Mouse (Mus musculus) olfactory bulb, adult 2 months (tissue): ENCODE results near the gene Cdkn2d. TPM values are rescaled to one million over a fixed set of nuclear protein-coding genes. Genes with fewer than 3 reads are reported as not detected.
"Not testable (repeated sequence)": the region's sequence is repeated elsewhere in the genome, so short reads cannot be mapped to it uniquely, and the experiment has no call there.

Experiments used
- H3K27ac ChIP-seq: fragments of 200-500 bp; 2 replicates; pipeline ENCODE4 v1.5.1; 2012; ENCODE audit warnings: low read depth, low read length; ENCODE audit not compliant: insufficient read depth
- H3K4me1 ChIP-seq: fragments of 200-500 bp; 2 replicates; pipeline ENCODE4 v1.6.1; 2012; ENCODE audit warnings: low read length; ENCODE audit not compliant: control insufficient read depth, insufficient read depth
- H3K4me3 ChIP-seq: fragments of 200-500 bp; 2 replicates; pipeline ENCODE4 v1.5.1; 2012; ENCODE audit warnings: mild to moderate bottlenecking, low read depth, low read length, moderate library complexity; ENCODE audit not compliant: insufficient read depth
- CTCF ChIP-seq: fragments of 200-500 bp; IDR thresholded peaks from 2 replicates; pipeline ENCODE4 v1.5.1; 2012; ENCODE audit warnings: low read depth, mild to moderate bottlenecking, low read length, moderate library complexity; ENCODE audit not compliant: insufficient read depth
- POLR2A ChIP-seq: fragments of 200-500 bp; IDR thresholded peaks from 2 replicates; pipeline ENCODE4 v1.6.1; 2012; ENCODE audit warnings: mild to moderate bottlenecking, low read depth, low read length, moderate library complexity; ENCODE audit not compliant: insufficient read depth
- WGBS: fragments of 180-500 bp; shearing (Covaris S2); methylation state at CpG from one replicate; pipeline ENCODE4 v1.1.7; 2018; 5-methylcytosine and 5-hydroxymethylcytosine counted together
- polyA plus RNA-seq: library from polyadenylated mRNA; stranded (reverse); fragments of >200 nt; gene quantifications from 2 replicates; pipeline ENCODE4 v1.2.4, GENCODE M21; 2012; ENCODE audit warnings: low replicate concordance; ENCODE audit not compliant: missing spikeins, insufficient read depth, insufficient read length

The Cdkn2d gene
- polyA plus RNA-seq, 1 experiment: not detected

DNA sequence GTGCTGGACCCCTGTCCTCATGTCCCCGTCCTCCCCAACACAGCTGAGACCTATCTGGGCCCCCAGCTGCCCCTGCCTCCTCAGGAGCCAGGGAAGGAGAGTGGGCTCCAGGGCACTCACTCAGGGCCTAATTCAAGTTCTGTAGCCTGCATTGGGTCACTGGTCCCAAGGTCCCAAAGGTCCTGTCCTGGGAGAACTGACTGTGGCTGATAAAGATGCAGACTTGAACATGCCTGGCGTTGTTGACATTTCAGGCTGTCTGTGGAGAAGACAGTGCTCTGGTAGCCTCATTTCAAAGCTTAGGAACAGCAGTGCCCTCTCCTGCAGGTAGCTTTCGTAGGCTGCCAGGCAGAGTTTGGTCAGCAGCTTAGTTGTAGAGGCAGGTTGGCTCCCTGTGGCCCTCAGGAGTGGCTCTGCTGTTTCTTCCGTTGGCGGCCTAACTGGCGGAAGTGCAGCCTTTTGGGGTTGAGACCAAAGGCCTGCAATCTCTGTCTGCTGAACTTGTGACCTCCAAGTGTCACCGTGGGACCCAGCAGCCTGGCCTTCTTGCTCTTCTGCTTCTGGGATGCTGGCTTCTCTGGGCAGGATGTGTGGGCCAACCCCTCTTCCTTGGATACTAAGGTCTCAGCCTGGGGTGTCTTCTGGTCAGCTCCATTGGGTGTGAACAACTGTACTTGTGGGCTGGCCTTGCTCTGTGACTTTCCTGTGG is 17.5 kb downstream of the Cdkn2d start:
- Histone ChIP-seq H3K4me1 (no peaks in the 10 kb centered on the region), H3K27ac (no peak overlapping the region), H3K4me3 (no peak overlapping the region)
- no peak for TF ChIP-seq POLR2A
- TF ChIP-seq CTCF: no peak
- 83% methylated on average over 7 of the region's 7 CpGs for WGBS

DNA sequence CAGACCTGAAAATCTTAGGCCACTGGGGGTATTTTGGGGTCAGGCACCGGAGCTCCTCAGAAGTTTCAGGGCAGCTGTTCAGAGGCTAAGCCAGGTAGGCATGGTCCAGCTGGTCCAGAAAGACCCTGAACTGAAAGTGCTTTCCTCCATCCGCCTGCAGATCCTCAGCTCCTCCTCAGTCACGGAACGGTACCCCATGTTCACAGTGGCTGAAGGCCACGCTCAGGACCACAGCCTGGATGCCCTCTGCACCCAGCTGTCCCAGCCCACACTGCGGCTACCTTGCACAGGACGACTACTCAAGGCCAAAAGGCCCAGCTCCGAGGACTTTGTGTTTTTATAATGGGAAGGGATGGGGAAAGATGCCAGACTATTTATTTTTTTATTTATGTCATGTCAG is 18.1 kb downstream of the Cdkn2d start:
- 0 out of 2 replicates have a peak, but pooled peaks cover 4% of the 10 kb centered on the region for H3K4me1 ChIP-seq
- no peak overlapping the region for H3K4me3 ChIP-seq
- H3K27ac ChIP-seq: no peak overlapping the region
- 83% methylated on average over 8 of the region's 8 CpGs for WGBS
- TF ChIP-seq POLR2A (no peak), CTCF (no peak)

DNA sequence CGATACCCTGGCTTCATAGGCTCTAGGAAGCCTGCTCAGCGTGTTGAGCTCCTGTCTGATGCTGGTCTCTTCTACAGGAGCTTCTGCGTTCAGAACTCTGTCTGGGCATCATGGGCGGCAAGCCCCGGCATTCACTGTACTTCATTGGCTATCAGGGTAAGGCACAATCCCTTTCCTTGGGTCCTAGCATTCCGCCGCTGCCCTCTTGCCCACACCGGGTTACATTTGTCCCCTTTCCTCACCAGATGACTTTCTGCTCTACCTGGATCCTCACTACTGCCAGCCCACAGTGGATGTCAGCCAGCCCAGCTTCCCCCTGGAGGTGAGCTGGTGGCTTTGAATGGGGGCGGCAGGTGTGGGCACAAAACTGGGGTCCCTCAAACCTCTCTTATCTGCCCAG is 18.8 kb downstream of the Cdkn2d start:
- Histone ChIP-seq H3K4me3 (no peak overlapping the region), H3K4me1 (0 out of 2 replicates have a peak, but pooled peaks cover 5% of the 10 kb centered on the region), H3K27ac (no peak overlapping the region)
- 92% methylated on average over 9 of the region's 9 CpGs for WGBS
- TF ChIP-seq CTCF (no peak), POLR2A (no peak)

DNA sequence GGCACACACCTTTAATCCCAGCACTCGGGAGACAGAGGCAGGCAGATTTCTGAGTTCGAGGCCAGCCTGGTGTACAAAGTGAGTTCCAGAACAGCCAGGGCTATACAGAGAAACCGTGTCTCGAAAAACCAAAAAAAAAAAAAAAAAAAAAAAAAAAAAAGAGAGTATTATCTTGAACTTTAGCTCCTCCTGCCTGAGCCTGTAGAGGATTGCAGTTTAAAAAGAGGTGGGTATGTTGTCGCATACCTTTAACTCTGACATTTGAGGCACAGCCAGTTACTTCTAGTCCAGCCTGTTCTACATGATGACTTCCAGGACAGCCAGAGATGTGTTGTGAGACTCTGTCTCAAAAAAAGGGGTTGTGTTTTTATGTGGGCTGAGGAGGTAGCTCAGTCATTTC is 21.6 kb downstream of the Cdkn2d start:
- H3K27ac ChIP-seq, H3K4me3 ChIP-seq: not testable (repeated sequence)
- H3K4me1 ChIP-seq: peaks cover 12% of the 10 kb centered on the region
- WGBS: 74% methylated on average over 5 of the region's 5 CpGs

DNA sequence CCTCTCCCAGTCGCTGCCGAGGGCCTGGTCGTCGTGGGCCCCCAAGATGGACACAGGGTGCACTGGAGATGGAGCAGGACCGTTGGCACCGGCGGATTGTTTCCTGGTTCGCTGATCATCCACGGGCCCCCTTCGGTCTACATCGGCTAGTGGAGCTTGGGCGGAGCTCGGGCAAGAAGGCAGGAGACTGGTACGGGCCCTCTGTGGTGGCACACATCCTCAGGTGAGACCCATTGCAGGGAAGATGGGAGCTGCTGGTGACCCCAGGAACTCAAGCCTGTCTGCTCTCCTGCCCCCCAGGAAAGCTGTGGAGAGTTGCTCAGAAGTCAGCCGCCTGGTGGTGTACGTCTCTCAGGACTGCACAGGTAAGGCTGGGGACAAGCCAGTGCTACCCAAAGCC is 22.9 kb downstream of the Cdkn2d start:
- 93% methylated on average over 16 of the region's 16 CpGs for WGBS
- H3K4me3 ChIP-seq: no peak overlapping the region
- H3K27ac ChIP-seq: no peak overlapping the region
- TF ChIP-seq CTCF (no peak), POLR2A (no peak)
- H3K4me1 ChIP-seq: peaks cover 16% of the 10 kb centered on the region

DNA sequence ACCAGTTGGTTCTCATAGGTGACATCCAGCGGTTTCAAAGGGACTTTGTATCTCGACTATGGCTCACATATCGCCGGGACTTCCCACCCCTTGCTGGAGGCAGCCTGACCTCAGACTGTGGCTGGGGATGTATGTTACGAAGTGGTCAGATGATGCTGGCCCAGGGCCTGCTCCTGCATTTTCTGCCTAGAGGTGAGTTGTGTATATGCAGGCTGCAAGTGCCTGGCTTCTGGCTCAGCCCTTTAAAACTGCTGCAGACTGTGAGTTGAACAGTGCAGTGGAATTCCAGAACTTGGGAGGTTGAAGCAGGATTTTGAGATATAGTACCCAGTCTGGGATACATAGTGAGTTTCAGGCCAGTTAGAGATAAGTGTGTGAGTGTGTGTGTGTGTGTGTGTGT is 24.3 kb downstream of the Cdkn2d start:
- Histone ChIP-seq H3K4me3 (no peak overlapping the region), H3K27ac (no peak overlapping the region), H3K4me1 (peaks cover 16% of the 10 kb centered on the region)
- 92% methylated on average over 5 of the region's 5 CpGs for WGBS
- TF ChIP-seq POLR2A (no peak), CTCF (no peak)

DNA sequence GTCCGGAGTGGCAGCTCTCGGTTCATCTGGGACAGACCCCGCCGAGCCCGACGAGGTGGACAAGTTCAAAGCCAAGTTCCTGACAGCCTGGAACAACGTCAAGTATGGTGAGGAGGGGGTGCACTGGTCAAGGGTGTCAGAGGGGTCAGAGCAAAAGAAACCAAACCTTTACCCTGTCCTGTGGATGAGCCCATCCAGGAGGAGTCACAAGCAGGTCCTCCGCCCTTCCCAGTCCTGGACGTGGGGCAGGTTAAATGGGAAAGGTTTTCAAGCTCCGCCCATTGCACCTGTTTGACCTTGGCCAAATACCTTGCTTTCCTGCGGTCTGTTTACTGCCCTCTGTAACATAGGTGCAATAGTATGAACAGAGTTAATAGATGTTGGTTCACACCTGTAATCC is 25.6 kb downstream of the Cdkn2d start:
- H3K27ac ChIP-seq: no peak overlapping the region
- 5% methylated on average over 11 of the region's 11 CpGs for WGBS
- H3K4me1 ChIP-seq: peaks cover 16% of the 10 kb centered on the region
- TF ChIP-seq CTCF (no peak), POLR2A (no peak)
- peak overlapping the region; percentile 75 for H3K4me3 ChIP-seq

DNA sequence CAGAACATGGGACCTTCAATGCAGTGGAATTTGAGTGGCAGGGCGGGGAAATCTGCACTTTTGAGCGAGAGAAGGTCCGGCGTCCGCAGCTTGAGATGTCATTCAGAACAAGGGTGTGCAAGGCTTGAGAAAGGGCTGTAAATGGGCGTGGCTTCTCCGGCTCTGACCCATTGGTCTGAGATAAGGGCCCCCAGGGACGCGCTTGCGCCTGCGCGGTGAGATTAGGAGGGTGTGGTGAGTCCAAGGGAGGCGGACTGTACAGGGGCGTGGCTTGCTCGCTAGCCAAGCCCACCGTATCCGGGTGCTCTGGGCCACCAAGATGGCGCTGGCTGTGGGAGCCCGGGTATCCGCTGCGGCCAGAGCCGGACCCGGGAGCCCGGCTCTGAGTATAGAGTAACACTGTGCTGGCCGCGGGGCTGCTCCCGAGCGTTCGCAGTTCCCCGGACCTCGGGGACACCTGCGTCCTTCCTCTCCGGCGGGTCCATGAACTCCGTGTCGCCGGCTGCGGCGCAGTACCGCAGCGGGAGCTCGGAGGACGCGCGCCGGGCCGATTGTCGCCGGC is 26.1 kb downstream of the Cdkn2d start, which contains the start of gene Atg4d:
TSS of gene Atg4d (plus strand) at position 294 of the 562 bp plus-strand sequence.
- Histone ChIP-seq H3K4me1 (peaks cover 16% of the 10 kb centered on the region), H3K4me3 (peak within 1 kb of the TSS; percentile 75), H3K27ac (0 out of 2 replicates have a peak within 1 kb of the TSS, but pooled peaks have one; percentile 16)
- TF ChIP-seq CTCF (no peak; the same call in 1 of the 2 replicates), POLR2A (peak; percentile 97)
- under 1% methylated on average over 49 of the region's 49 CpGs for WGBS

DNA sequence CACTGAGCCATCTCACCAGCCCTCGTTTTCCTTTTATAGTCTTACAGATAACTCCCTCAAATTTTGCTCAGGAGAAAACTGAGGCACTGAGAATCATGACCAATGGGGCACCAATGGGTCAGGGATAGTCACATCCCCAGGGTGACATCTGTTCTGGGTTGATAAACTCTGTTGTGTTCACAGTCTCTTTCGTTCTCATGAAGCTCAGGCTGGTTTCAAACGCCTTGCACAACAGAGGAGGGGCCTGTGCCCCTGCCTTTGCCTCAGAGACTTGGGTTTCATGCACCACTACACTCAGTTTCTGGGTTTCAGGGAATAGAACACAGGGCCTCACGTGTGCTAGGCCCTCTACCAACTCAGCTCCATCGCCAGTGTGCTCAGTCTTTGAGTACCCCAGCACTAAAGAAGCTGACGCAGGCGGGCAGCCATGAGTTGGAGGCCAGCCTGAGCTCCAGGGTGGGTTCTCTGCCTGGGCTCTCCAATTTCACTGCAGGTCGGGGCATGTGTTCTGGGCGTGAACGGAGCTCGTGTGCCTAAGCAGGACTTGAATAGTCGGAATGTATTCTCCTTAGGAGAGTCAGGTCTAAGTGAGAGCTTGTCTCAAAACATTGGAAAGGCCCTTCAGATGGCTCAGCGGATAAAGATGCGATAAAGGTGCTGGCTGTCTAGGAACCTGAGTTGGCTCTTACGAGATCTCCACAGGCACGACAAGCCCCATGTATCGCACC is 26.8 kb downstream of the Cdkn2d start:
- Histone ChIP-seq H3K27ac (0 out of 2 replicates have a peak overlapping the region, but pooled peaks have one; percentile 16), H3K4me1 (peaks cover 16% of the 10 kb centered on the region), H3K4me3 (peak overlapping the region; percentile 75)
- 18% methylated on average over 17 of the region's 17 CpGs for WGBS
- no peak for TF ChIP-seq CTCF
- TF ChIP-seq POLR2A: no peak
